Mouse (Mus musculus) lung, postnatal 25 days (tissue): Measurements from ENCODE around the gene Macf1.

Source experiments
- DNase-seq: peaks from one replicate; pipeline ENCODE4 v3.0.0; 2022; ENCODE audit warnings: low spot score

Macf1 gene

GRCm38 (mm10) chr4:123593664-123594063 is 90.5 kb downstream of the Macf1 start:
- peak; percentile 64 for DNase-seq

- no peak for DNase-seq
Observed at GRCm38 (mm10) chr4:123592046-123592445, 92.1 kb downstream of the Macf1 start.

GRCm38 (mm10) chr4:123591026-123591635 is 93.0 kb downstream of the Macf1 start:
- no peak for DNase-seq

- no peak for DNase-seq
Observed at GRCm38 (mm10) chr4:123589496-123589895, 94.7 kb downstream of the Macf1 start.

GRCm38 (mm10) chr4:123588353-123589301 is 95.5 kb downstream of the Macf1 start:
- DNase-seq: peak; percentile 83

- no peak for DNase-seq
Observed at GRCm38 (mm10) chr4:123587616-123588015, 96.5 kb downstream of the Macf1 start.

GRCm38 (mm10) chr4:123584720-123585093 is 99.5 kb downstream of the Macf1 start:
- no peak for DNase-seq

- DNase-seq: peak; percentile 42
Observed at GRCm38 (mm10) chr4:123584084-123584719, 100.0 kb downstream of the Macf1 start.

GRCm38 (mm10) chr4:123577469-123578088 is 106.6 kb downstream of the Macf1 start:
- DNase-seq: peak; percentile 32

GRCm38 (mm10) chr4:123572434-123573336 is 111.5 kb downstream of the Macf1 start:
- DNase-seq: peak; percentile 56

GRCm38 (mm10) chr4:123571869-123572268 is 112.3 kb downstream of the Macf1 start:
- peak; percentile 77 for DNase-seq

- DNase-seq: no peak
Observed at GRCm38 (mm10) chr4:123565291-123565861, 118.8 kb downstream of the Macf1 start.

GRCm38 (mm10) chr4:123564051-123564791 is 119.9 kb downstream of the Macf1 start:
- peak; percentile 68 for DNase-seq

- DNase-seq: no peak
Observed at GRCm38 (mm10) chr4:123562177-123562815, 121.9 kb downstream of the Macf1 start.

- no peak for DNase-seq
Observed at GRCm38 (mm10) chr4:123560896-123561295, 123.3 kb downstream of the Macf1 start.

- peak; percentile 14 for DNase-seq
Observed at GRCm38 (mm10) chr4:123558496-123558895, 125.7 kb downstream of the Macf1 start.

GRCm38 (mm10) chr4:123555251-123555650 is 128.9 kb downstream of the Macf1 start:
- no peak for DNase-seq

- no peak for DNase-seq
Observed at GRCm38 (mm10) chr4:123552689-123553088, 131.5 kb downstream of the Macf1 start.

GRCm38 (mm10) chr4:123548317-123548716 is 135.8 kb downstream of the Macf1 start:
- no peak for DNase-seq

GRCm38 (mm10) chr4:123543691-123544090 is 140.5 kb downstream of the Macf1 start:
- no peak for DNase-seq
